Mouse (Mus musculus): ENCODE results near the gene Mgat2. TPM values are rescaled to one million over a fixed set of nuclear protein-coding genes. Genes with fewer than 3 reads are reported as not detected.
A peak's percentile ranks its signal among the peaks of the same experiment; 100 is the strongest.

Gene Mgat2
- total RNA-seq, 2 experiments from 2014 or later, result 16.9 to 21.3 TPM

DNA sequence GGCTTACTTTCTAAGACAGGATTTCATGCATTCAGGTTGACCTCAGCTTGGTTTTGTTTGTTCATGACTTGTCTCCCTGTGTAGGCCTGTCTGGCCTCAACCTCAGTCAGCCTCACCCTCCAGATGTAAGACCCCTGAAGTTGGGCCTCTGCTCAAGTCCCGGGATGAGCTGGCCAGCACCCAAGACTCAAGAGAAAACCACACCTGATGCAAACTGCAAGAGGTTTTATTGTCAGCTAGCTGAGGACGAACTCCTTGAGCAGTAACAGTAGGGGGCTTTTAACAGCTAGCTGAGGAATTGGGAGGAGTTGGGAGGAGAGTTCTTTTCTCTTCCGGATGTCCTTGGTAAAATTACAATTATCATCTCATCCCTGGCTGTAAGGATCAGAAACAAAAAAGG lies 6.4 kb upstream of the Mgat2 start:
- no peak for DNase-seq

DNA sequence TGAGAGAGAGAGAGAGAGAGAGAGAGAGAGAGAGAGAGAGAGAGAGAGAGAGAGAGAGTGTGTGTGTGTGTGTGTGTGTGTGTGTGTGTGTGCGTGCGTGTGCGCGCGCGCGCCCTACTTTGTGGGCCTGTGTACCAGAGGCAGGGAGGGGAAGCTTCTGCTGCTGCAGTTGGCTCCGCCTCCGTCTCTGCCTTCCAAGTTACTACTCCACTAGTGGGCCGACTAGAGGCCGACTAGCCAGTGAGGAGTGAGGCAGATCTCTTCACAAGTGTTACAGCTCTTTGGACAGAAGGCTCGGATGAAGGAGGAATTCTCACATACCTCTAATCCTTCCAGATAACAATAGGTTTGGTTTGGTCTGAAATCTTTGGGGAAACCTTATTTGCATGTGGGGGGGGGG lies 4.6 kb upstream of the Mgat2 start:
- no peak for DNase-seq

GRCm38 (mm10) chr12:69181800-69182199 lies 2.2 kb upstream of the Mgat2 start:
- no peak for DNase-seq

- DNase-seq, result peak; percentile 66
Measured at GRCm38 (mm10) chr12:69184342-69185295, 662 bp downstream of the Mgat2 start.

- no peak for DNase-seq
Measured at GRCm38 (mm10) chr12:69185371-69185770, 1.4 kb downstream of the Mgat2 start.

DNA sequence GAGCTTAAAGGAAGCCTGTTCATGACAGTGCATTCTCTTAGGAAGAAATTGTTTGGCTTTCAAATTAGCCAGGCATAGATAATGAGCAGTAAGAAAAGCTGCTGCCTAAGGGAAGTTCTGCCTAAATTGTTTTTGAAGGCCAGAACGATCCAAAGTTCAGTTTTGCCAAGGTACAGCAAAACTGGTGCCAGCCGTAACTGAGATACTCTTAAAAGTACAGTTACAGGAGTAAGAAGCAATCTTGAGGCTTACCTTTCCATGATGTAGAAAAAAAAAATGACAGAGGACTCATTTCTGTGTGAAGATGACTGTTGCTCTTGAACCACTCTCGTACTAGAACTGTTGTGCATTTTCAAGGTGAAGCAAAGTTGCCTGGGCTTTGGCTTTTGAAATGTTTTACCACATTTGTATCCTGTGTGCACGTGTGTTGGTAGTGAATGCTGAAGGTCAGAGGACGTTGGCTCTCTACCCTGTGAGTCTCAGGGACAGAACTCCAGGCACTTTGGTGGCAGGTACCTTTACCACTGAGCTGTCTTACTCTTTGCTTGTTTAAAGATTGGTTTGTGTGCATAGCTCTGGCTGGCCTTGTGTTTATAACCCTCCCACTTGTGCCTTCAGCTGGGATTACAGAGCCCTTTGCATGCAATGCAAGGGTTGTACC lies 3.0 kb downstream of the Mgat2 start:
- DNase-seq, result no peak

DNA sequence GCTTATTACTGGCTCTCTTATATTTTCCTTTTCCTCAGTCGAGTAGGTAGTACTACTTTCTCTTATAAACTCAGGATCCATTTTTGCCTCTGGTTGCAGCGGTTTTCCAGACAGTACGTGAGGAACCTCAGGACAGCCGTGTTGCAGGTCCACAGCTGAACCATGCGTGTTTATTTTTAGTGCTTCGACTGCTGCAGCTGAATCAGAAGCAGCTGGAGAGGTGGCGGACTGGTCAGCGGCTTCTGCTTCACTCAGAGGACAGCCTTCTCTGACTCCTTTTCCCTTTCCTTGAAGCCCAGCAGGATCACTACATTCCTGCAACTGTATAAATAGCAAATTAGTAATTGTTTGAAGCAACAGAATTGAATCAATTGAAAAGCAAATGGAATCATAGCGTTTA lies 6.1 kb downstream of the Mgat2 start:
- DNase-seq, result no peak

GRCm38 (mm10) chr12:69190522-69190921 lies 6.6 kb downstream of the Mgat2 start:
- no peak for DNase-seq

DNA sequence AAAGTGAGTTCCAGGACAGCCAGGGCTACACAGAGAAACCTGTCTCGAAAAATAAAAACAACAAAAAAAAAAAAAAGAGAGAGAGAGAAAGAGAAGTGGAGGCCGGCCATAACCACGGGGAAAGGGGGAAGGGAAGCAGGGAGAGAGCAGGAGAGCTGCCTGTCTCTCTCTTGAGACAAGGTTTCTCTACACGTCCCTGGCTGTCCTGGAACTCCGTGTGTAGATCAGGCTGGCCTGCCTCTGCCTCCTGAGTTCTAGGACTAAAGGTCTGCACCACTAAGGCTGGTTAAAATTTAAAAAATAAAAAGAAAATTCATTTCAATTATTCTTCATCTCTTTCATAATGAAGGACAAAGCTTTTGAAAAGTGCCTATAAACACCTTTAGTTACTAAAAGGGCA lies 7.4 kb downstream of the Mgat2 start:
- DNase-seq, result no peak

DNA sequence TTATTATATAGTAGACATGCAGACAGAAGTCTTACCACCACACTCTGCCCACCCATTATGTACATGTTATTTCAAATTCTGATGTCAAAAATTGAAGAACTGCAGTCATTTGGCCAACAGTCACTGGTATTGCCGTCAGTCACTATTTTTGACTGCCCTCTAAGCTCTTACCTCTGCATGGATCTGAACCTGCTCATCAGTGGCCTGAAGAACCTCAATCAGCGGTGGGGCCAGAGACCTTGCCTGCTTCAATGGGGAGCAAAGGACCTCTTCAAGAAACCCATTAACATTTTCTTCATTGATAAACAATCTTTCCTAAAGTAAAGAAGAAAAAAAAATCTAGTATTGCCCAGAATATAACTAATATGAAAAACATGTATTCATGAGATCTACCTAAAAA lies 8.7 kb downstream of the Mgat2 start:
- DNase-seq, result no peak

GRCm38 (mm10) chr12:69196444-69197377 lies 12.8 kb downstream of the Mgat2 start, which contains the start of gene Gm49383:
Gene Gm49383 (minus strand): TSS chr12:69197104.
- peak; percentile 67 for DNase-seq

DNA sequence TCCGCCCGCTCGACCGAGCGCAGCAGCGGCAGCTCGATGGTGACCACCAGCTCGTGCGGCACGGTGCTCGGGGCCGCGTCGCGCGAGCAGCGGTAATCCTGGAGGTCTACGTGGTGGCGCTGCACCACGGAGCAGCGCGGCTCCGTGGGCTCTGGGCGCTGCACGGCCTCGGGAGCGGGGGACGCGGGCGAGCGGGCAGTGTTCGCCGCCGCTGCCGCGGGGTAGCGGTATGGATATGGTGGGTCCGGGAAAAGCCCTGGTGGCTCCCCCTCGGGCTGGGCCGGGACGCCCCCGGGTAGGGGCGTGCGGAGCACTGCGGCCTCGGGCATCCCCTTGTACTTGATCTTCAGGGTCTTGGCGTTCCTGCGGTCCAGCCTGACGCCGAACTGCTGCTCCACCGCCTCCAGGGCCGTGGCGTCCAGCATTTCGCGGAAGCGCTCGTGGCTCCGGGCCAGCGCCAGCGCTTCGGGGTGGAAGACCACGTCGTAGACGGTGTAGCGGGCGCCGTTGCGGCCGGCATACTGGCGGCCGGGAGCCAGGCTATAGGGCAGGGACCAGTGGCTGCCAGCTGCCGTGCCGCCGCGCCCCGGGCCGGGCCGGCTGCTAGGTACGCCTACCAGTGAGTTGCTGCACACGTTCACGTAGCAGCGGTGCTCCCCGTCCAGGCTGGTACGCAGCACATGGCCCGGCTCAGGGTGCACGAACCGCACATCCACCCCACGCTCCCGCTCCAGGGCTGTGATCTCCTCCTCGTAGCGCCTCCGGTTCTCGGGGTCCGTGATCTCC lies 13.6 kb downstream of the Mgat2 start:
- peak; percentile 72 for DNase-seq

GRCm38 (mm10) chr12:69198164-69198535 lies 14.2 kb downstream of the Mgat2 start, which contains the start of gene Dnaaf2:
Gene Dnaaf2 (minus strand): TSS chr12:69198429.
- DNase-seq, result peak; percentile 61

DNA sequence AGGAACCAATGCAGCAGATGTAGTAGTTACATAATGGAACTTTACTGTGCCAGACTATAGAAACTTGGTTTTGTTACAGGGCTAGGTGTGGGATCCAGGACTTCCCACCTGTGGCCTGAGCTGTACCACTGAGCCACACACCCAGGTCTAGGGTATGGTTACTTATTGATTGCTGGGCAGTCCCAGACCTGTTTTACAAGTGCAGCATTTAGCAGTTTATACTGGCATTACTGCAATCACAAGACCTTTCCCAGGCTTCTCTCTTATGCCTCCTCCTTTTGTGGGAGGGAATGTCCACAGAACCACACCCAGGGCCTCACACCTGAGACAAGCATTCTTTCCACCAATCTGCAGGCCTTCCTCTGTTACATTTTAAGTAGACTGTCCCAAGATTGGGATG lies 15.0 kb downstream of the Mgat2 start:
- DNase-seq, result no peak

DNA sequence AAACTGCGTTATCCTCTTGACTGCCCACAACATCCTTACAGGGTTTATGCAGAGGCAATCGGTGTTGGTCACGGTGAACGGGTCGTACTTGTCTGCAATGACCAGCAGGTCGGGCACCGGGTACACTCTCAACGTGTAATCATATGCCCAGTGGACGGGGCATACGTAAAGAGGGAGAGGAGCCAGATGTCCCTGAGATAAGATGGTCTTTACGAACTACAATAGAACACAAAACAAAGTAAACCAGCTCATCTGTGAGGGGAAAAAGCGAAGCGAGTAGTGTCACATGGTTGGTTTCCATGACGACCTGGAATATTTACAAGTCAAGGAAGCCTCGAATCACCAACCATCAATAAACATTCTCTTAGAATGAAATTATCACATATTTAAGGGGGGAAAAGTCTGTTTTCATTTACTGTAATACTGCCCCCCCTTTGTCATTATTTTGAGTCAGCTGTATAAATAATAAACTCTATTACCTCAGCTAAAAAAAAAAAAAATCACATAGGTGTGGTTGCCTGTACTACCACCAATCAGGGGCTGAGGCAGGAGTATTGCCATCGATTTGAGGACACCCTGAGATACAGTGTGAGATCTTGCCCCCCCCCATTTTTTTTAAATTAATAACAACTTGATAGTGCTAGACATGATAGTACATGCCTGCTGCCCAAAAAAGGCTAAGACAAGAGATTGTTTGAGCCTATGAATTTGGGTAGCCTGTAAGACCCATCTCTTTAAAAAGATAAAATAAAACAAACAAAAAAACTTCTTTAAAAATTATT lies 20.3 kb downstream of the Mgat2 start, which contains the start of gene Gm49384:
TSS of gene Gm49384 (minus strand) at position 216 of the 782 bp plus-strand sequence.
- no peak for DNase-seq

- no peak for DNase-seq
Measured at GRCm38 (mm10) chr12:69207396-69207795, 23.4 kb downstream of the Mgat2 start.

DNA sequence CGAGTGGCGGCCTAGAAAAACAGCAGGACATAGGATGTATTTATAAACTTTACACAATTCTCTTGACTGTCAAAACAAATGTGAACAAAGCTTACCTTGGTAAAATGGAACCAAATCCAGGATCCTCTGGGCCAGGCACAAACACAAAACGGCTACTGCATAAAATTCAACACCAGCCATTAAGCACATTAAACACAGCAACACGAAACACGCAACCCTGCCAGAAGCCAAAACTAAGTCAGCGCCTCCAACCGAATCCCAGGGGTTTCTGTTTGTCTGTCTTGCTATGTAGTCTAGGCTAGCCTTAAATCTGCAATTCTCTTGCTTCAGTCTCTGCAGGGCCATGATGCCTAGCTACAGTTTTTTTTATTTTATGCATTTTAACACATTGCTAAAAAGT lies 24.0 kb downstream of the Mgat2 start:
- no peak for DNase-seq

DNA sequence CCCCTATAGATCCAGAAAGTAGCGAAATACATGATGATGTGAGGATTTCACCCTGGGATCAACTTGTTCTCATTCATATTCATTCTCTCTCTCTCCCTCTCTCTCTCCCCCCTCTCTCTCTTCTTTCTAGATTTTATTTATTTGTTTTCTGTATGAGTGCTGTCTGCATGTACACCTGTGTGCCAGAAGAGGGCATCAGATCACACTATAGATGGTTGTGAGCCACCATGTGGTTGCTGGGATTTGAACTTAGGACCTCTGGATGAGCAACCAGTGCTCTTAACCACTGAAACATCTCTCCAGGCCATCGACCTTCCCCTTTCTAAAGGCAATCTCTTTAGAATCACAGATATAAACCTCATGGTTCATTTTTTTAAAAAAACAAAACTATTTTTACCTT lies 24.6 kb downstream of the Mgat2 start:
- no peak for DNase-seq

DNA sequence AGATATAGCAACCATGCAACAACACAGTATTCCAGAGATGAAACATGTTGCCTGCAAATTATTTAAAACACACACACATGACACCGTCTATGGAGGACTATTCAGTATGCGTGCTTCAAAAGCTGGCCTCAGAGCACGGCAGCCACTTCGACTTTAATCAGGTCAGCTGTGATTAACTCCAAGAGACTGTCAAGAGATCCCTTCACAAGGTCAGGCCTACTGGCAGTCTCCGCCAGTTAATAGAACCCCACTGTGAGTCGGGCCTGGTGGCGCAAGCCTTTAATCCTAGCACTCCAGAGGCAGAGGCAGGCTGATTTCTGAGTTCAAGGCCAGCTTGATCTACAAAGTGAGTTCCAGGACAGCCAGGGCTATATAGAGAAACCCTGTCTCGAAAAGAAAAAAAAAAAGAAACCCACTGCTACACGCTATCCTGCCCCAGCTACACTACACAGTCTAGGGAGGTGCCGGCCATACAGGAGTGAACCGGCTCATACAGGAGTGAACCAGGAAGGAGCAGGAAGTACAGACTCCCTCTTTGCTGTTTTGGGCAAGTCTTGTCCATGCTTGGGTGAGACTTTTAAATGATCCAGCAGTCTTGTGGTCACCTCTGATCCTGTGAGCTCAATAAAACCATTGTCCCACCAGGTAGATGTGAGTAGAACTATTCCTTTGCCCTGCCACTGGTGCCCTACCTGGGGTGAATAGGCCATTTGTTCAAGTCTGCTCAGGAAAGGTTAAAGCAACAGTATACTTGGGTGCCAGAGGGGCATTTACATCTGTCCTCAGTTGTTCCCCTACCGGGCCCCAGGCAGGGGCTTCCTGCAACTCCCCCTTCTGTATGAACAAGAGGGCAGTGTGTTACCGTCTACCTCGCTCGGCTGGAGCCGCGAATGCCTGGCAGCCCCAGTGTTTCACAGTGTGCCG lies 26.4 kb downstream of the Mgat2 start:
- DNase-seq, result no peak
